Mouse (Mus musculus) cerebellum, adult 9-11 months (tissue): Measurements from ENCODE around the gene Atad1.

Experiments used
- DNase-seq: peaks from one replicate; pipeline ENCODE4 v3.0.0; 2022

The Atad1 gene

DNA sequence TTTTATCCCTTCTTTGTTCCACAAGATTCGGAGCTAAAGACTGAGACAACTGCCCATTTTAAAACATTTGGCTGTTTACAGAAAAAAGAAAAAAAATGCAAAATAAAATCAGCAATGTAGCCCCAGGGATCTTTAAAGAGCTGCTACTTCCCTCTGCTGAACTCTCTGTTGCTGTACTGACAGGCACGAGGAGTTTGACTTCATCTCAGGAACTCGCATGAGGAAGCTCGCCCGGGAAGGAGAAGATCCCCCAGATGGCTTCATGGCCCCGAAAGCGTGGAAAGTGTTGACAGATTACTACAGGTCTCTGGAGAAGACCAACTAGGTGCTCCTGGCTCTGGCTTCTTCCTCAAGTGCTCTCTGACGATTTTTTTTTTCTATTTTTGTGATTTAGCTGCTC, 74.3 kb downstream of the Atad1 start:
- no peak for DNase-seq

DNA sequence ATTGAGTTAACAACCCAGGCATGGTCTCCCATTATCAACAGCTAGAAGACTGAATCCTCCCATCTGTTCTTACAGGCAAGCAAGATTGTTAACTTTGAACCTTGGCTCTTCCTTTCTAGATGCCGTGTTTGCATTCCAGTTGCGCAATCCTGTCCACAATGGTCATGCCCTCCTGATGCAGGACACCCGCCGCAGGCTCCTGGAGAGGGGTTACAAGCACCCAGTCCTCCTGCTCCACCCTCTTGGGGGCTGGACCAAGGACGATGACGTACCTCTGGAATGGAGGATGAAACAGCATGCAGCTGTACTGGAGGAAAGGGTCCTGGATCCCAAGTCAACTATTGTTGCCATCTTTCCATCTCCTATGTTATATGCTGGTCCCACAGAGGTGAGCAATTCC, 76.7 kb downstream of the Atad1 start:
- no peak for DNase-seq

DNA sequence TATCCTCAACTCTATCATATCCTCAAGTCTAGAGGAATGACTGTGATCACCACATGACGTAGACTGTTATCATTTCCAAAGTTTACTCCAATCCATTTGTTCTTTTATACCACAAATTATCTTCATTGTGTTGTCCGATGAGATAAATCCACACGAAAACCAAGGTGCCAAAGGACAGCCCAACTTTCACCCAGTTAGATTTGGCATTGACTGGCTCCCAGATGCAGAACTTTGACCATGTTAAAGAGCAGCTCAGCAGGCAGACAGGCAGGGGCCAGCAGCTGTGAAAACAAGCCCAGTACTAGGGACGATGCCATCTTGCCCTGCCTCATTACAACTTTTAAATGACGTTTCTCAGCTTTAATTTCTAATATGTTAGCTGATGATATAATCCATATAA, 80.2 kb downstream of the Atad1 start:
- DNase-seq, result no peak

DNA sequence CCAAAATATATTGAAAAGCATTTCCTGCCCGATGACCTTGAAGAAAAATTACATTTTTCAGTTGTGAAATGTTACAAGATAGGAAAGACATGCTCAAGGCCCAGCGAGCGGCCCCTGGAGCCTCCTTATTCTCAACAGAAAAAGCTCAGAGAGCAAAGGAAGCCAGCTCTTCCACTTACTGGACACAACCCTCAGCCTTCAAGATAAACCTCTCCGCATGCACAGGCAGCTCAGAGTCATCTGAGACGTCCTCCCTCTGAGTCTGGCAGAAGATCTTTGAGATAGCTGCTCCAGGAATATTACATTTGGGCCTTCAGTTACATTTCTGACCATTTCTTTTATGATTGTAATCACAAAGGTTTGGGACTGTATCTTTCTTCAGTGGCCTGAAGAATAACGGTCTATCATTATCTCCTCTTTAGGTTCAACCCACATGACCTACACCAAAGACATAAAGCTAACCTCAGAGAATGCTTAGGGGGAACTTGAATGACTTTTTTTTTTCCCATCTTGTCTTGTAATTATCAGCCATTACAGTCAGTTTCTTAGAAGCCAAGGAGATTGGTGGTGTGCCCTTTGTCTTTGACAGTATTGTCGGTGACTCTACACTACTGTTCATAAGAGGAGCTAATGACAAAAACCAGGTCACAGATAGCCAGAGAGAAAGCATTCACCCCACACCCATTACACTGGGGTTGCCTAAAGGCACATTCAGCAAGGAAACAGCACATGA, 85.8 kb downstream of the Atad1 start:
- DNase-seq, result no peak

DNA sequence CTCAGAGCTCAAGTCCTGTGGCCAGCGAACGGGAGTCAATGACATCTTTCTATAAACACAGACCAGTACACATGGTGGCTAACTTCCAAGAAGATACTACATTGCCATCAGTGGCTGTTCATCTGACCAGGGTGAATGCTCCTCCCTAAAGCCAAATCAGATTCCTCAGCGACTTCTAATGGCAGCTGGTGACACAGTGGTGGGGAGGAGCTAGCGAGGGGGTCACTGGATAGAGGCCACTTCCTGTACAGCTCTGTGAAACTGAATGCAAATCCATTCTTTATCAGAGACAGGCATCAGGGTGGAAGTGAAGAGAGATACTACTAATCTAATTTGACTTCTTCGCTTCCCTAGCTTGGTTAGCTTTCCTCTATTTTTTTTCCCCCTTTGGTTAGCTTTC, 86.5 kb downstream of the Atad1 start:
- no peak for DNase-seq

DNA sequence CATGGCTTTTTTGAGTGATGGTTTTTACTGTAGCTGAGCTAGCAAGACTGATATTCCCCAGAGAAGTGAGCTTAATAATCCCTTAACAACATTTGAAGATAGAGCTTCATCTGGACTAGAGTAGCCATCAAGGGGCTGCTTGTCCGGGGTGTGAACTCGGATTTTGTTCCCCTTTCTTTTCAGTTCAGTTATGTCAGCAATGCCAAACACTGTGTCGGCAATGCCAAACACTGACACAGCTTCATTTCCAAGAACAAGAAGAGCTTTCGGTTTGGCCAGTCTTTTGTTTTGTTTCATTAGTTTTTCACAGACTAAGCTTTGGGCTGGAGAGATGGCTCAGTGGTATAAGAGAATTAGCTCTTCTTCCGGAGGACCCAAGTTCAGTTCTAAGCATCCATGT, 88.5 kb downstream of the Atad1 start:
- DNase-seq, result no peak

DNA sequence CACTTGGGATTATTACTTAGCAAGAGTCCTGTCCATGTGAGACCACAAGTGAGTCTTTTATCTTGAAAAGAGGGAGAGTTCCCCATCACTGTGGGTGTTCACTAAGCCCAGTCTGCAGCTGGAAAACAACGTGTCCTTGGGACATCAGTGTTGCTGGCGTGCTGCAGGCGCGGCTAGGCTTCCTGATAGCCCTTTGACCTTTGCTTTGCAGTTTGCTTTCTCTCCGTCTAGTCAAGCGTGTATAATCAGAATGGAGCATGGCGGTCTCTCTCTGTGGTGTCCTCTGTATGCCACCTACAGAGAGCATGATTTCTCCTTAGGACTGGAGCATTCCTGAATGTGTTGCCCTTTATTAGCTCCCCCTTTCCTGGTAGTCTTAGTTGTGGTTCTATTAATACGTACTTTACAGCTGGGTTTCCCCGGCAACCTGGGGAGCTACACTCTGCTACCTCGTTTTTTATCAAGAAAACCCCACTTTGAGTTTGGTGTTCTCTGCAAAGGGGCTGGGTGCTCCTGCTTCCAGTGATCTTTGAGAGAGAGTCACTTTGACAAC, 91.5 kb downstream of the Atad1 start:
- no peak for DNase-seq

DNA sequence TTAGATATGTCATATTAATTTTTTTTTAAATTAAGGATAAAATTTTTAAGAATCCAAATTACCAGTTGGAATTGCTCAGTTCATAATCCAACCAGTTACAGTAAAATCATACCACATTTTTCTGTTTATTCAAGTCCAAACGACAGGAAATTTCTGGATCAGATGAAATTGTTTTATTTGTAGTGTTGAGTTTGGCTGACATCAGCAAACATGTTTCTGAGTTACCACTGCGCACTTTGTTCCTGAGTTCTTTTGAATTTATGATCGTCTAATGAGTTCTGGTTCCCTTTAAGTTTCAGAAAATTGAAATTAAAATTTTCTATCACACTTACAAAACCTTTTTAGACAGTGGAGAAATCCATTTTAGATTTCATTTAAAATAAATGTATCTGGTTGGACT, 93.2 kb downstream of the Atad1 start:
- DNase-seq, result no peak

DNA sequence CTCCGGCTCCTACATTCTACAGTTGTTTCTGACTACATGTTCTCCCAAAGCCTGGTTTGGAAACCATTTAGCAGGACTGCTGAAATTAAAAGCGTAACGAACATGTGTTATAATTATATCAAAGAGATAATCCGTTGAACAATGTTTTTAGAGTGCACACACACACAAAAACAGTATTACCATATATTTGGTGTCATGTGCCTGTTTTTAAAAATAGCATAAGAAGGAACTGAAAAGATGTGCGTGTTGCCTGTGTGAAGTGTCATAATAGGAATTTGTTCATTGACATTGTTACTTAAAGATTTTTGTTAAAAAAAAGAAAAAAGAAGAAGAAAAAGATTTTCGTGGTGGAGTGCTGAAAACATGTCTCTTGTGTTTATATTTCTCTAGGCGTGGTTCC, 93.6 kb downstream of the Atad1 start:
- no peak for DNase-seq

DNA sequence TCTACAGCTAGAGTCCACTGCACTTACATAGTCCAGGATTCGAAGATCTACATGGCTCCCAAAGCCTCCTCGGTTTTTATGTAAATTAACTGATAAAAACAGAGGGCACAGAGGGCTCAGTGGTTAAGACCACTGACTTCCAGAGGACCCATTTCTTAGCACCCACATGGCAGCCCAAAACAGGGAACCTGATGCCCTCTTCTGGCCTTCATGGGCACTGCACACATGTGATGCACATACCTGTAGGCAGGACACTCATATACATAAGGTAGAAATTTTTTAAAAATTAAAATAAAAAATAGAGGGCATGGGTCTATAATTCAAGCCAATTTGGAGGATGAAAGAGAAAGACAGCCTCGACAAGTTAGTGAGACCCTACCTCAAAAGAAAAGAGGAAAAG, 95.9 kb downstream of the Atad1 start:
- DNase-seq, result no peak

DNA sequence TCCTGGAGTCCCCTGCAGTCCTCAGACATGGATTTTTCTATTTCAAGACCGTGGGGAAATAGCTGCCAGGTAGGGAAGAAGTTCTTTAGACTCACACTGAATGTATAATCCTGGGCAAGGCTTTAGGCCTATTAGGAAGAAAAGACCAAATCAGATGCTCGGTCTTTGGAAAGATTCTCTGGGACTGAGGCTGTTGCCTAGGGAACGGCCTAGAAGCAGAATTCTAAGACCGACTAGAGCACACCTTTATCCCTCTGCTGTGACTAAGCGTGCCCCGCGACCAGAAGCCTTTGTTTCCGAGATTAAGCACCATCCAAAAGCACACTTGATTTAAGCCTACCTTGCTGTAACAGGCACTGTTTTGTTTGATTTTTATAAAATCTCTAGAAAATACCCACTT, 97.6 kb downstream of the Atad1 start:
- no peak for DNase-seq

DNA sequence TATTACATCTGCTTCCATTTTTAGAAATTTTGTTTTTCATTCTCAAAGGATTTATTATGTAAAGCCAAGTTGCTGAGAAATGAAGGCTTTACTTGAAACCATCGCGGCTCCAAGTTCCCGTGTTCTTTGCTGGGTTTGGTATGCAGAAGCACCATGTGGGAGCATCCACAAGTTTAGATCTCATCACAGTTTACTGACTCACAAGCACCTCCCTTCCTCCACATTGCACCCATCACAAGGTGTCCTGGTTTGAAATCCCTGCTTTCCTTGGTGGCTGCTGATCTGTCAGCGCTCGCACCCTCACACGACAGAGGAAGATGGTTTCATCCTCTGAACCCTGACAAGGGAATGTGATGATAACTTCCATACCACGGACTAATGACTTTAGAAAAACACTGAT, 98.1 kb downstream of the Atad1 start:
- no peak for DNase-seq

DNA sequence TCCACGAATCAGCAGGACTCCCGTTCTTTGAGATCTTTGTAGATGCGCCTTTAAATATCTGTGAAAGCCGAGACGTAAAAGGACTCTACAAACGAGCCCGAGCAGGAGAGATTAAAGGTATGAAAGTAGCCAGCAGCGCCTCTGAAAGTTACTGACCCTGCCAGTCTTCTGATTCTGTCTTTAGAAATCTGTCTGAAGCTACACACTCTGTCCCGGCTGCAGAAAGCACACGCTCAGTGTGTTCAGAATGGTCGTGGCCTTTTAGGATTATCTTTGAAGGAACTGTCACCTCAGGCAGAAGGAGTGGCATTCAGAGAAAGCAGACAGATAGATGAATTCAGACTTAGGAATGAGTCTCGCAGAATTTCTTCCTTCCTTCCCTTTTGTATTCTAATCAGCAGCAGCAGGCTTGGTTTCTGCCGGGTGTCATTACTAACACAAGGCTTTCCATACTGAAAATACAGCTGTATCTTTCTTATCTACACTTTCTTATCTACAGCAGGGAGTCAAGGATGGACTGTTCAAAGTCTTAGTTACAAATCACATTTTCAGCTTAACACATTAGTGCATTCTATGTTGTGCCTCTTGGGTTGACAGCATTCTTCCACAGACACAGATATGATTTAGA, 101.2 kb downstream of the Atad1 start:
- DNase-seq, result no peak

DNA sequence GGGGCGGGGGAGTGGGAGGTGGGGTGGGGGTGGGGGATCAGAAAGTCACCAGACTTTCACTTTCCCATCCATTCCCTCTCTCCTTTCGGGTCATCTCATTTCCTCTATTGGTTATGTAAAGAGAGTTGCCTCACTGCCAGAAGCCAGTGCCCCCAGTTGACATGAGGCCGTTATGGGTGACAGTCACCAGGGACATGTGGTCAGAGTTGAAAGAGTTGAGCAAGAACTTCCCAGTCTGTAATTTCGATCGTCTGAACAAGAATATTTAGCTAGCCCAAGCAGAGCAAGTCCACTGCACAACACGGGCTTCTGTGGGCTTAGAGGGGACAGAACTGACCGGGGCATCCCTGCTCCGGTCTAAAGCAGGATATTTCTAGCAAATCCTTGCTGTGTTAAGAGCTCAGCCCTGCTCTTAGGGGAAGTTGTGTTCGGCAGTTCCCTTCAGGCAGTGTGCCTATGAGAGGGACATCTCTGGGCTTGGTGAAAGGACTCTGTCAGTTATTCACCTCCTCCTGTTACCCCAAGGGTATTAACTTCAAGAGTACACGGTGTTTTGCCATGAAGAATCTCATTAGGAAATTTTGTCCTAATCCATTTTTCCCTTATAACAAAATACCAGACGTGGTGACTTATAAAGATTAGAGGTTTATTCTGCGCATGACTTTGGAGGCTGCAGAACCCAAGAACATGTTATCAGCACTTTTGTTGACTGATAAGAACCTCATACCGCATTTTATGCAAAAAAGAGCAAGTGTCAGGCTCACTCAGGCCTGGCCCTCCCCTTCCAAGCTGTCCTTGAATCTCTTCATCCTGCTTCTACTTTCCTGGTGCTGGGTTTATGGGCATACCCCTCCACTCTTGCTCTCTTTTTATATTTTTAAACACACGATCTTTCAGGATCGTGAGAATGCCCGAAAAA, 102.0 kb downstream of the Atad1 start:
- no peak for DNase-seq

DNA sequence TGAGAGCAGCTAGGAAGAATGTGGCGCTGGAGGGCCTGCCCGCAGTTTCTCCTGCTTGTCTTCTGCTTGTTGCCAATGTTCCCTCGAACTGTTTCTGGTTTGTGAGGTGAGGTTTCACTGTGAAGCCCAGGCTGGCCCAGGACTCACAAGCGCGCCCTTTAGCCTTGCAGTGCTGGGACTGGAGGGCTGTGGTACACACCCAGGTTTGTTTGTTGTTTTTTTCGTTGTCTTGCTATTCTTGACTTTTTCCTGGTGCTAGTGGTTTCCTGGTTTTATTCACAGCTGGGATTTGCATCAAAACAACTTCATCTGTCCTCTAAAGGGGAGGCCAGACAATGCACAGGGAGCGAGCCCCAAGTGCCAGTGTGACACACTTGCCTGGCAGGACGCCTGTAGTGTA, 104.7 kb downstream of the Atad1 start:
- no peak for DNase-seq

DNA sequence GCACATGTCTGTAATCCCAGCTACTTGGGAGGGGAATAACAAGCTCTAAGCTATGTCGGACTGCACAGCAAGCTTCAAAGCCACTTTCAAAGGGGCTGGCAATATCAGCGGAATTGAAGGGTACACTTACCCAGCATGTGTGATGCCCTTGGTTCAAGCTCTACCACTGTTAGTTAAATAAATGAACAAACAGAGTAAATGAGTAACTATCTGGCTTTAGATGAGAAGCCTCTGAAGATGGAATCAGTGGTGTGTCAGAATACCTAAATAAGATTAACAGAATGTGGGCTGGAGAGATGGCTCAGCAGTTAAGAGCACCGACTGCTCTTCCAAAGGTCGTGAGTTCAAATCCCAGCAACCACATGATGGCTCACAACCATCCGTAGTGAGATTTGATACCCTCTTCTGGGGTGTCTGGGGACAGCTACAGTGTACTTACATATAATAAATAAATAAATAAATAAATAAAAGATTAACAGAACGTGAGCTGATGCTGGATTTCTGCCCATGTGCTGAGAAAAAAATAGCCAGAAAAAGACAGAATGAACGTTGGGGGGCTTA, 110.9 kb downstream of the Atad1 start:
- no peak for DNase-seq

DNA sequence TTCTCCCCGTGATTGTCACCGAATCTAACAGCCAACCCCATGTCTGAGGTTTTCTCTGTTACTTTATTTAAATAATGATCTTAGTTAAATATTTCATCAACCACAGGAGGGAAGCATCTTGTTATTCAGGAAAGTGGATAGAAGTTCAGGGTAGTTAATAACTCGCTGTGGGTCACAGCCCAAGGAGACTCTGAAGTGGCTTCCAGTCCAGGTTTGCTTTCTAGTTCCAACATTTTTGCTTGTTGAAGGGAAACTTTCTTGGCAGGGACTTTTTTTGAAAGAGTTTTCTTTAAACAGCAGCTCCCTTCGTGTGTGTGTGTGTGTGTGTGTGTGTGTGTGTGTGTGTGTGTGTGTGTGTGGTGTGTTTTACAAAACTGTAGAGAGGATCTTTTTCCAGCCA, 112.0 kb downstream of the Atad1 start:
- no peak for DNase-seq

DNA sequence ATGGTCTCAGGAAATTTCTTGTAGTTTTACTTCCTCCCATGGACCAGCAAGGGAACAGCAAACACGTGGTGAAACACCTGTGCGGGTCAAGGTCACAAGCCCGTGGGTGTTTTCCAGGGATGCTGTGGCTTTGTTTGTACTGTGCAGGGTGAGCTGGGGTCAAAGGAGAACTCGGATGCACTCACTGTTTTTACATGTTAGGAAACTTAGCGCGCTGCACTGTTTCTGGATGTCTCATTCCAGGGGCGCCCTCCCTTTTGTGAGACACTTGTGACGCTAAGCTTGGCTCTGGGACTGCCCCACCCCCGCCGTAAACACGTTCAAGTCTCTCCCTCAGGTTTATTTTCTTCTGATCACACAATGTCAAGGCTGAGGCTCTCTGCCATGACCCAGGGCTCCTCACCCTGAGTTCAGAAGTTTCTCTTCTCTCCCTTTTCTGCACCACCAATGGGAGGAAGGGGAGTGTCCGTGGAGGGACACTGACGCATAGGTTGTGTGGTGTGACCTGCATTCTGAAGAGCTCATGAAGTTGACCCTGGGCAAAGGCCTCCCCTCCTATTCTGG, 112.7 kb downstream of the Atad1 start:
- no peak for DNase-seq

DNA sequence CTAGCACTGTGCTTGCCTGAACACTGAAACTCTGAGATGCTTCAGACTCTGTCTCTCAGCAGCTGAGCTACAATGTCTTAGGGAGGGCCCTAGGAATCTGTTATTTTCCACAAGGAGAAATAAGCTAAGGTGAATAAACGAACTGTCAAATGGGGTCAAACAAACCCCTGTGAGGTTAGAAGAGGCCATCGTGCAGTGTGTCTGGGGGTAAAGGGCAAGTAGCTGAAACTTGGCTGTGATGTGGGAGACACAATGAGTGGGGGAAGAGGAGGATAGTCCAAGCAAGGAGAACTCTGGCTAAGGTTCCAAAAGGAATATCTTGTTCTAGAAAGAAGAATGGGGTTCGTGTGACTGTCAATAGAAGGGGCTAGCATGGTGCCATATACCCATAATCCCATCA, 117.4 kb downstream of the Atad1 start:
- DNase-seq, result no peak
